Mouse (Mus musculus) left cerebral cortex, adult 2 months (tissue): Measurements from ENCODE around the gene Gnat2. TPM values are rescaled to one million over a fixed set of nuclear protein-coding genes. Genes with fewer than 3 reads are reported as not detected.

ENCODE experiments used
- DNase-seq, 2 experiments: peaks; one replicate each; pipeline ENCODE4 v3.0.0; 2021 to 2022; ENCODE audit warnings: low spot score in 2 of 2, mixed read lengths in 1 of 2; ENCODE audit errors: extremely low spot score in 1 of 2
- H3K27ac ChIP-seq: fragments of 200-600 bp; 2 replicates; pipeline ENCODE4 v1.8.1; 2022
- H3K4me3 ChIP-seq: fragments of 200-600 bp; 2 replicates; pipeline ENCODE4 v1.8.1; 2022
- CTCF ChIP-seq: fragments of 200-600 bp; IDR thresholded peaks from 2 replicates; pipeline ENCODE4 v1.8.1; 2022; ENCODE audit warnings: antibody characterized with exemption, mild to moderate bottlenecking, moderate library complexity
- intact Hi-C: fragments of 180-260 bp; cut with DNase I; formaldehyde crosslinking; loops from one replicate; pipeline ENCODE4 v1.15.1; 2025
- long read RNA-seq, 2 experiments: library from polyadenylated mRNA; stranded (forward); transcript quantifications; one replicate each; pipeline ENCODE4 v2.0.0; 2021; ENCODE audit warnings: borderline mapping rate in 2 of 2
- total RNA-seq, 2 experiments: library from RNA; stranded (reverse); gene quantifications; 2 replicates each; pipeline ENCODE4 v1.2.3; 2021

Gnat2 gene
- not detected for total RNA-seq
- long read RNA-seq, experiment 1, result 0 reads
- long read RNA-seq, experiment 2, result 0 reads

DNA sequence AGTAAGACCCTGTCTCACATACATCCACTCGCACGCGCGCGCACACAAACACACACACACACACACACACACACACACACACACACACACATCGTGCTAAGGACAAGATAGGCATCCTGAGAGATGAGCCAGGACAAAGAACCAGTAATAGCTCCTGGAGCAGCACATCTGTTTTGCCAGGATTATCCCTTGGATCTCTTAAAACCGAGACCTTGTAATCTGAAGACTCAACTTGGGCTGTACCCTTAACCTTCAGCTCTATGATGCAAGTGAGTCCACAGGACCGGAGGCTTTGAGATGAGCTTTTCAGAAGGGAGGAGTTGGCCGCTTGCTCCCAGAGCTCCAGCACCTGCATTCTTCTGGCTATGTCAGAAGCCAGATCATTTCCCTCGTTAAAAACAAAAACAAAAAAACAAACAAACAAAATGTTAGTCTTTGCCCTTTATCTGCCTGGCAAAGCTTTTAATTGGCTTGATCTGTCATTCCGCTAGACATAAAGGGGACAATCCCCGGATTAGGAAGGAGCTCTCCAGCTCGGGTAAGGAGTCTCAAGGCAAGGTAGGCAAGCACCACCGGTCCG, at the start of gene Gnat2:
Gene Gnat2, plus strand, starts transcription at position 254 of the 580 bp plus-strand sequence.
- Histone ChIP-seq H3K27ac (no peak within 1 kb of the TSS), H3K4me3 (no peak within 1 kb of the TSS)
- DNase-seq, result no peak
- intact Hi-C loops, result no loop called here
- no peak for TF ChIP-seq CTCF

GRCm38 (mm10) chr3:108044394-108045140, 48.0 kb upstream of the Gnat2 start, which contains the start of gene Gstm4:
Gene Gstm4 (minus strand): TSS chr3:108044894.
- intact Hi-C loops, result loop anchor here (2.0 kb wide), 1 partner anchor 26 kb away; no protein-coding TSS in a partner anchor
- peak; percentile 84 to 85 for DNase-seq
- peak; percentile 13 for TF ChIP-seq CTCF
- H3K4me3 ChIP-seq, result peak within 1 kb of the TSS; percentile 69
- peak within 1 kb of the TSS; percentile 86 for H3K27ac ChIP-seq

GRCm38 (mm10) chr3:108046944-108047655, 45.5 kb upstream of the Gnat2 start:
- intact Hi-C loops, result no loop called here
- no peak for DNase-seq
- no peak for TF ChIP-seq CTCF
- Histone ChIP-seq H3K27ac (no peak overlapping the region), H3K4me3 (no peak overlapping the region)

GRCm38 (mm10) chr3:108048306-108048705, 44.3 kb upstream of the Gnat2 start:
- no peak for TF ChIP-seq CTCF
- Histone ChIP-seq H3K27ac (no peak overlapping the region), H3K4me3 (no peak overlapping the region)
- intact Hi-C loops, result no loop called here
- DNase-seq, result no peak

DNA sequence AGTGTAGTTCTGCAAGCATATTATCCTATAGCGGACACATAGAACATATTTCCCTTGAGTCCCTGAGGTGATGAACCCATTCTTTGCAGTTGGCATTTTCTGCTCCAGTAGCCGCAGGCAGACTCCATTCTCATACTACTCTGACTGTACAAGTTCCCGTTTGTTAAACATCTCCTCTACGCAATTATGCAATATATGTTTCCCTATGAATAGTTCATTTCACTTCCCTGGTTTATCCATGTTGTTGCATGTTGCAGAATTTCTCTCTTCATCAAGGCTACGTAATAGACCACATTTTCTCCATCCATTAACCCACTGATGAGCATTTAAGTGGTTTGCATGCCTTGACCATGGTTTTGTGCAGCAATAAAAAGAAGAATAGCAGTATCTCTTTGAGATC, 42.1 kb upstream of the Gnat2 start:
- H3K27ac ChIP-seq, result no peak overlapping the region
- no peak overlapping the region for H3K4me3 ChIP-seq
- DNase-seq, result no peak
- intact Hi-C loops, result no loop called here
- no peak for TF ChIP-seq CTCF

- intact Hi-C loops, result loop anchor here (1.0 to 5.0 kb wide), 5 partner anchors 43 to 364 kb away; partner anchors contain the start of gene Ahcyl1
- Histone ChIP-seq H3K27ac (no peak overlapping the region), H3K4me3 (no peak overlapping the region)
- TF ChIP-seq CTCF, result peak; percentile 94
- peak; percentile 45 to 51 for DNase-seq
Measured at GRCm38 (mm10) chr3:108061420-108061819, 31.2 kb upstream of the Gnat2 start.

DNA sequence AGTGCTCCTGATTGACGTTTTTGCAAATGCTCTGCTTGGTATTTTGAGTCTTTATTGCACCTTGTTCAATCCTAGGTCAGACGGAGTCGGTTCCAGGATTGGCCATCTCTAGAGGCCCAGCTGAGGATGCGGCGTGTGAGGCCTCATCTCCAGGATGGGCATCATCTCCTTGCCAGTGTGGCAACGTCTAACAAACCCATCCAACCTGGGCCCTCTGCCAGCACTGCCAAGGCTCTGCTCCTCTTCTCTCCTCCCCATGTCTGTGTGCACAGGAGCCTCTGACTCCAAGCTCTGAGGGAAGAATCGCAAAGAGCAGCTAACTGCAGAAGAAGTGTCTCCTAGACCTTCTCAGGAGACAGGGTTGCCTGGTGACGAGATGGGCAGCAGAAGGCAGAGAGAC, 29.9 kb upstream of the Gnat2 start:
- intact Hi-C loops, result loop anchor here (5.0 kb wide), 3 partner anchors 110 to 365 kb away; partner anchors contain the start of gene Ahcyl1
- no peak for TF ChIP-seq CTCF
- DNase-seq, result no peak

GRCm38 (mm10) chr3:108064672-108065071, 27.9 kb upstream of the Gnat2 start:
- Histone ChIP-seq H3K27ac (no peak overlapping the region), H3K4me3 (no peak overlapping the region)
- no peak for TF ChIP-seq CTCF
- no peak for DNase-seq
- intact Hi-C loops, result loop anchor here (5.0 kb wide), 3 partner anchors 112 to 367 kb away; partner anchors contain the start of gene Ahcyl1

More for the DNA sequence above, 29.9 kb upstream of the Gnat2 start:
- H3K27ac ChIP-seq, result no peak overlapping the region
- no peak overlapping the region for H3K4me3 ChIP-seq

DNA sequence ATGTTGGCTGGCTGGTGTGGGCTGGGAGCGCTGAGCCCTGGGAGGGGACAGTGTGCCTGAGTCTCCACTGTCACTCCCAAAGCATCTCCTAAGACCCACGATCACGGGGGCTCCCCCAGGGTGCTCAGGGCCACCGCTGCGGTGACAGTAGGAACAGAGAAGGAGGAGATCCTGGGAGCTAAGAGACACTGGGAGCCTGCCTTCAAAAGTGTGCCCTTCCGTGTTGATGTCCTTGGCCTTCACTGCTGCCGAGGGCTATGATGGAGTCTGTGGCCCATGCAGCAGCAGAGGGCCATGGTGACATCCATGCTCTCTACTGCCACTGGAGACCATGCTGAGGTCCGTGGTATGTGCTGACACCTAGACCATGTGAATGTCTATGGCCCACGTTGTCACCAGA, 27.0 kb upstream of the Gnat2 start:
- TF ChIP-seq CTCF, result no peak
- no peak for DNase-seq
- intact Hi-C loops, result no loop called here
- Histone ChIP-seq H3K27ac (no peak overlapping the region), H3K4me3 (no peak overlapping the region)

- intact Hi-C loops, result no loop called here
- Histone ChIP-seq H3K4me3 (no peak overlapping the region), H3K27ac (no peak overlapping the region)
- no peak for DNase-seq
- TF ChIP-seq CTCF, result no peak
Measured at GRCm38 (mm10) chr3:108067370-108067934, 25.1 kb upstream of the Gnat2 start.

GRCm38 (mm10) chr3:108068826-108069225, 23.8 kb upstream of the Gnat2 start:
- TF ChIP-seq CTCF, result no peak
- no peak overlapping the region for H3K4me3 ChIP-seq
- no peak overlapping the region for H3K27ac ChIP-seq
- no peak for DNase-seq
- intact Hi-C loops, result no loop called here
